Mouse (Mus musculus) hindbrain, embryonic 10.5 days (tissue): Measurements from ENCODE around the gene Gpr162. TPM values are rescaled to one million over a fixed set of nuclear protein-coding genes. Genes with fewer than 3 reads are reported as not detected.

ENCODE experiments used
- DNase-seq: peaks from one replicate; pipeline ENCODE4 v3.0.0-alpha.2; 2017; ENCODE audit warnings: low spot score
- H3K27ac ChIP-seq: fragments of 300-500 bp; sonication (generic); 2 replicates; pipeline ENCODE4 v1.5.1; 2016; ENCODE audit warnings: mild to moderate bottlenecking, moderate library complexity
- H3K27me3 ChIP-seq: fragments of 300-500 bp; sonication (generic); 2 replicates; pipeline ENCODE4 v1.6.1; 2016; ENCODE audit warnings: mild to moderate bottlenecking; ENCODE audit not compliant: poor library complexity, insufficient read depth, severe bottlenecking
- H3K36me3 ChIP-seq: fragments of 300-500 bp; sonication (generic); 2 replicates; pipeline ENCODE4 v1.6.1; 2016; ENCODE audit warnings: mild to moderate bottlenecking, moderate library complexity
- H3K4me1 ChIP-seq: fragments of 300-500 bp; sonication (generic); replicated peaks from 2 replicates; pipeline ENCODE4 v1.6.1; 2016; ENCODE audit warnings: mild to moderate bottlenecking
- H3K4me3 ChIP-seq: fragments of 300-500 bp; sonication (generic); 2 replicates; pipeline ENCODE4 v1.5.1; 2016; ENCODE audit warnings: mild to moderate bottlenecking, moderate library complexity
- H3K9me3 ChIP-seq: fragments of 300-500 bp; sonication (generic); 2 replicates; pipeline ENCODE4 v1.6.1; 2016; ENCODE audit warnings: mild to moderate bottlenecking, moderate library complexity
- WGBS: fragments of 180-500 bp; shearing (Covaris S2); methylation state at CpG from one replicate; pipeline ENCODE4 v1.1.7; 2016; 5-methylcytosine and 5-hydroxymethylcytosine counted together
- polyA plus RNA-seq: library from polyadenylated mRNA; unstranded; fragments of >200 nt; fragmentation: Nextera tagmentation; extraction: Ambion mirVana; gene quantifications from 2 replicates; pipeline ENCODE4 v1.2.1, GENCODE M21; 2016

Gpr162 gene
- polyA plus RNA-seq, 1 experiment from 2014 or later, result 5.0 TPM

- Histone ChIP-seq H3K4me1 (peaks cover 78% of the 10 kb centered on the region), H3K9me3 (no peaks in the 10 kb centered on the region), H3K36me3 (peaks cover 5% of the 10 kb centered on the region; the same call in 1 of the 2 replicates), H3K27ac (peak overlapping the region; percentile 94), H3K27me3 (peaks cover 68% of the 10 kb centered on the region), H3K4me3 (peak overlapping the region; percentile 71)
- 0% methylated on average over 16 of the region's 16 CpGs for WGBS
- peak; percentile 26 for DNase-seq
Observed at GRCm38 (mm10) chr6:124863125-124863657, 592 bp downstream of the Gpr162 start.

- Histone ChIP-seq H3K4me3 (peak overlapping the region; percentile 71), H3K9me3 (no peaks in the 10 kb centered on the region), H3K27ac (peak overlapping the region; percentile 94), H3K27me3 (peaks cover 71% of the 10 kb centered on the region), H3K36me3 (peaks cover 5% of the 10 kb centered on the region; the same call in 1 of the 2 replicates), H3K4me1 (peaks cover 85% of the 10 kb centered on the region)
- 13% methylated on average over 8 of the region's 8 CpGs for WGBS
- no peak for DNase-seq
Observed at GRCm38 (mm10) chr6:124862406-124863124, 1.2 kb downstream of the Gpr162 start.

DNA sequence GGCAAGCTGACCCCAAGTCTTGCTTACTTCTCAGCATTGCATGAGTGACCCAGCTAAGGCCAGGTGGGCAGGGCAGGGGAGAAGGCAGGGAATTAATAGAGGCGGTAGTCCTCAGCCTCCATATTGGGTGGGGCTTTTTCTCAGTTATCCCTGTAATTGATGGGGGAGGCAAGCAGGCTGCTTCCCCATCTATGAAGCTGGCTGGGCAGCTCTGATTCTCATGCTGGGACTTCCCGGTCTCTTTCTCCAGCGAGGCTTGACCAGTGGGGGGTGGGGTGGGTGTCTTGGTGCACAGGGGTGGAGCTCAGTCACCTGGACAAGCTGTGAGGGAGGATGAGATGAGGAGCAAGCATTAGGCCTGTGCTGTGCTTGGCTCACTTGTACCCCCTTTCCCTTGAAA lies 2.0 kb downstream of the Gpr162 start:
- H3K9me3 ChIP-seq, result no peaks in the 10 kb centered on the region
- H3K36me3 ChIP-seq, result peaks cover 5% of the 10 kb centered on the region; the same call in 1 of the 2 replicates
- no peak for DNase-seq
- WGBS, result 32% methylated on average over 3 of the region's 3 CpGs
- peaks cover 70% of the 10 kb centered on the region for H3K27me3 ChIP-seq
- peak overlapping the region; percentile 71; the same call in 1 of the 2 replicates for H3K4me3 ChIP-seq
- peaks cover 92% of the 10 kb centered on the region for H3K4me1 ChIP-seq
- H3K27ac ChIP-seq, result peak overlapping the region; percentile 94

GRCm38 (mm10) chr6:124861266-124861665 lies 2.5 kb downstream of the Gpr162 start:
- Histone ChIP-seq H3K27me3 (peaks cover 64% of the 10 kb centered on the region), H3K4me3 (no peak overlapping the region), H3K27ac (peak overlapping the region; percentile 94), H3K36me3 (peaks cover 5% of the 10 kb centered on the region; the same call in 1 of the 2 replicates), H3K4me1 (peaks cover 93% of the 10 kb centered on the region), H3K9me3 (no peaks in the 10 kb centered on the region)
- no peak for DNase-seq
- 80% methylated on average over 19 of the region's 19 CpGs for WGBS

GRCm38 (mm10) chr6:124860511-124860910 lies 3.3 kb downstream of the Gpr162 start:
- 79% methylated on average over 9 of the region's 9 CpGs for WGBS
- Histone ChIP-seq H3K27me3 (peaks cover 61% of the 10 kb centered on the region), H3K4me1 (peaks cover 92% of the 10 kb centered on the region), H3K4me3 (no peak overlapping the region), H3K36me3 (peaks cover 5% of the 10 kb centered on the region; the same call in 1 of the 2 replicates), H3K9me3 (no peaks in the 10 kb centered on the region), H3K27ac (0 out of 2 replicates have a peak overlapping the region, but pooled peaks have one; percentile 66)
- no peak for DNase-seq

- 10% methylated on average over 12 of the region's 12 CpGs for WGBS
- H3K4me1 ChIP-seq, result peaks cover 91% of the 10 kb centered on the region
- peak overlapping the region; percentile 66 for H3K27ac ChIP-seq
- peak; percentile 91 for DNase-seq
- no peaks in the 10 kb centered on the region for H3K9me3 ChIP-seq
- H3K36me3 ChIP-seq, result peaks cover 5% of the 10 kb centered on the region; the same call in 1 of the 2 replicates
- H3K27me3 ChIP-seq, result peaks cover 57% of the 10 kb centered on the region
- peak overlapping the region; percentile 14 for H3K4me3 ChIP-seq
Observed at GRCm38 (mm10) chr6:124859725-124860124, 4.1 kb downstream of the Gpr162 start.

DNA sequence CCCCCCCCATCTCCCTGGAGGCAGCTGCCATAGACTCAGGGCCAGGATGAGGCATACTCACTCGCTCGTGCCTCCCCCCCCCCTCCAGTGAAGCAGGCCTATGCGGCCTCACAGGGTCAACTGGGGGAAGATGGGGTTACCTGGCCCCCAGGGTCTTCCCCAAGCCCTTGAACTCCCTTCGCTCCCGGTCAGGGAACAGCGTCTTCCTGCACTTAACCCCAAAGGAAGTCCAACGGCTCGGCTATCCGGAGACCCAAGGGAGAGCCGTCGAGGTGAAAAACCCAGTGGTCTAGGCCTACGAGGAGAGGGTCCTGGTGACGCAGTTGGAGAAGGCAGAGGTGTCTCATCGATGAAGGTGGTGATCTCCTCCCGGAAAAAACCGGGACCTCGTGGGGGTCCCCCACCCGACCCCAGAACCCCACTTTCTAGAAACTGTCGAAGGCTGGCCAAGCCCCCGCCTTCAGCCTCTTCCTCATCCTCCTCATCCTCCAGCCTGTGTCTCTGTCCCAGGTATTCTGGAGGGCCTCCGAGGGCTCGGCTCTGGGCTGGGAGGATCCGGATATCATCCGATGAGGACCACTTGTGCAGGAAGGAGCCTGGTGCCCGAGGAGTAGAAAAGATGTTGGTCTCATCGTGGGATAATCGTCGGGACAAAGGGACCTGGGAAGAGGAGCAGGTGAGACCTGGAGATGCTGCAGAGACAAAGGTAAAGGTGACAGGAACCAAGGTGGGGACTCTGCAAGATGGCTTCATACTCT lies 5.0 kb downstream of the Gpr162 start:
- H3K9me3 ChIP-seq, result no peaks in the 10 kb centered on the region
- DNase-seq, result no peak
- H3K27ac ChIP-seq, result 0 out of 2 replicates have a peak overlapping the region, but pooled peaks have one; percentile 23
- peak overlapping the region; percentile 86; the same call in 1 of the 2 replicates for H3K4me3 ChIP-seq
- whole genome bisulfite sequencing, result 76% methylated on average over 28 of the region's 28 CpGs
- peaks cover 52% of the 10 kb centered on the region for H3K27me3 ChIP-seq
- peaks cover 85% of the 10 kb centered on the region for H3K4me1 ChIP-seq
- peaks cover 10% of the 10 kb centered on the region; the same call in 1 of the 2 replicates for H3K36me3 ChIP-seq

GRCm38 (mm10) chr6:124857840-124858530 lies 5.8 kb downstream of the Gpr162 start:
- Histone ChIP-seq H3K36me3 (peaks cover 17% of the 10 kb centered on the region), H3K4me3 (peak overlapping the region; percentile 86), H3K27me3 (peaks cover 48% of the 10 kb centered on the region), H3K9me3 (no peaks in the 10 kb centered on the region), H3K4me1 (peaks cover 77% of the 10 kb centered on the region), H3K27ac (peak overlapping the region; percentile 97)
- no peak for DNase-seq
- WGBS, result 24% methylated on average over 26 of the region's 26 CpGs

DNA sequence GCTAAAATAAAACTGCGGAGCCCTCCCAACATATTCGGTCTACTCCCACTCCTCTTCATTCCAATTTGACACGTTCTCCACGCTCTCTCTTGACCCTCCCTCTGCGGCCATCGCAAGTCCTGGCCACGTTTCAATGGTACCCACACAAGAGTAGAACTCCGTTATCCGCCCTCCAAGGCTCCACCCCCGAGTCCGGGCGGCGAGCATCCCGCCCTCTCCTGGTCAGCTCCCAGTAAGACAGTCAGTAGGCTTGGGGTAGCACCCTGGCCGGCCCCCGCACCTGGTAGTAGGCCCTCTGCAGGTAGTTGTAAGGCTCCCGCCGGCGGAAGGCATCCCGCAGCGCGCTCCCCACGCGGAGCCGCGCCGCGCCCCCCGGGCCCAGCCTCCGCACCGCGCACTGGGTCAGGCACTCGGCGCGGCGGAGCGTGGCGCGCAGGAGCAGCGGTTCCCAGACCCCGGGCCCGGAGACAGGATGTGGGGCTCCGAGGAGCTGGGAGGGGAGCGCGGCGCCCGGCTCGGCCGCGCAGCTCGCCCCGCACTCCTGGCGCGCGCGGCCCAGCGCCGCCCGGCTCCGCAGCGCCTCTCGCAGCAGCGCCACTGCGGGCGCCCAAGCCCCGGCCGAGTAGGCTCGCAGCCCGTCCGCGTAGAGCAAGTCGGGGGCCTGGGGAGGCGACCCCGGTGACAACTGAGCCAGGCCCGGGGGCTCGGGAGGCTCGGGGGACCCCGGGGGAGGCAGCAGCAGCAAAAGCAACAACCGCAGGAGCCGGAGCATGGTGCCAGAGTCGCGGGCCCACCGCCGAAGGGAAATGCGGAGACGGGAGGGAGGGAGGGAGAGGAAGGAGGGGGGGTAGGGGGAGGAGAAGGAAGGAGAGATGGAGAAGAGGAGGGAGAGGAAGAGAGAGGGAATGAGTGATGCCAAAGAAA lies 6.6 kb downstream of the Gpr162 start, which contains the start of gene P3h3:
Gene P3h3 (minus strand): TSS at position 837 of the 924 bp plus-strand sequence.
- Histone ChIP-seq H3K9me3 (no peaks in the 10 kb centered on the region), H3K36me3 (peaks cover 20% of the 10 kb centered on the region), H3K4me1 (peaks cover 69% of the 10 kb centered on the region), H3K27me3 (peaks cover 40% of the 10 kb centered on the region), H3K27ac (peak within 1 kb of the TSS; percentile 97), H3K4me3 (peak within 1 kb of the TSS; percentile 86)
- peak; percentile 89 for DNase-seq
- WGBS, result under 1% methylated on average over 86 of the region's 86 CpGs

- WGBS, result 8% methylated on average over 14 of the region's 14 CpGs
- peak; percentile 71 for DNase-seq
- peak overlapping the region; percentile 86 for H3K4me3 ChIP-seq
- H3K27ac ChIP-seq, result peak overlapping the region; percentile 97
- no peaks in the 10 kb centered on the region for H3K9me3 ChIP-seq
- H3K27me3 ChIP-seq, result peaks cover 31% of the 10 kb centered on the region
- H3K4me1 ChIP-seq, result peaks cover 61% of the 10 kb centered on the region
- H3K36me3 ChIP-seq, result peaks cover 18% of the 10 kb centered on the region
Observed at GRCm38 (mm10) chr6:124856321-124856720, 7.5 kb downstream of the Gpr162 start.

DNA sequence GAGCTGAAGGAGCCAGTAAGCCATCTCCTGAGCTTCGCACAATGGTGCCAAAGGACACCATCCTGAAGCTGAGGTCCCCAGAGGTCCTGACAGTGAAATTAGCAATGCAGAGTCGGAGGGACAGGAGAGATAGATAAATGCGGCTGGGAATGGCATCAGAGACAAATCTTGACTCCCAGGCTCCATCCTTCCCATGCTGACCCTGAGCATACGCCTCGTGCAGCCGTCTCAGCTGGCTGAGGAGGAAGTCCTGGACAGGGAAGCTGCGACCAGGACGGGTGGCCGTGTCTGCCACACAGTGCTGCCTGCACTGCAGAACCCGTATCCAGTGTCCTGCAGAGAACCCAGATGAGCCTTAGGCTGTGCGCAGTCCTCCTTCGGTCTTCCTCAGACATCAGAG lies 9.1 kb downstream of the Gpr162 start:
- H3K36me3 ChIP-seq, result peaks cover 22% of the 10 kb centered on the region
- no peak for DNase-seq
- H3K4me3 ChIP-seq, result no peak overlapping the region
- peak overlapping the region; percentile 45; the same call in 1 of the 2 replicates for H3K27ac ChIP-seq
- H3K4me1 ChIP-seq, result peaks cover 49% of the 10 kb centered on the region
- H3K9me3 ChIP-seq, result no peaks in the 10 kb centered on the region
- 74% methylated on average over 12 of the region's 12 CpGs for WGBS
- peaks cover 29% of the 10 kb centered on the region for H3K27me3 ChIP-seq
